In the genomic region with DNA sequence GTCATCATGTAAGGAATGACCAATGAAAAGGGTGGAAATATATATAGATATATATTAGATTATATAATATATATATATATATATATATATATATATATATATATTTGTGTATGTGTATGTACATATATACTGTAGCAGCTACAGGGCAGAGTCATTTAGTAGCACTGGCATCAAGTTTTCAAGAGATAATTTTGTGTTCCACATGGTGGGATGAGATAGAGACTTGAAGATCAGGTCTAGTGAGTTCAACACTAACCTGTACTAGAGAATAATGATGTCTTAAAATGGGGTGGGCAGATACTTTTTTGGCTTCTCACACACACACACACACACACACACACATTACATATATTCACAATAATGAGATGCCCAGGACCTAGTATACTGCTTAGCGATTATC, we compare ENCODE assay signal across 22 mouse cellular contexts. TPM values are rescaled to one million over a fixed set of nuclear protein-coding genes. Genes with fewer than 3 reads are reported as not detected.
"Had no signal": no experiment of that assay in that cellular context is flagged by ENCODE, and none has a peak within 500 bp of the region (broad histone marks: within the 10 kb centered on the region; RNA-seq: fewer than 3 reads in every experiment).

No protein-coding gene starts in this region.

- ATAC-seq: inflammation-experienced regulatory T-cells, adult 6 months; intestine, postnatal 0 days had no signal

- H3K27ac ChIP-seq: gastrocnemius, adult 2 months; heart, adult 2 months; heart, embryonic 13.5 days; heart, embryonic 15.5 days; intestine, embryonic 15.5 days; limb, embryonic 10.5 days; limb, embryonic 12.5 days had no signal

- H3K9me3 ChIP-seq: heart, embryonic 13.5 days; heart, embryonic 15.5 days; hindbrain, embryonic 10.5 days; hindbrain, embryonic 12.5 days; intestine, embryonic 15.5 days; limb, embryonic 10.5 days; limb, embryonic 12.5 days had no signal

- DNase-seq: forebrain, postnatal 0 days; gastrocnemius, adult 2 months; gastrocnemius, postnatal 10 days; gastrocnemius, postnatal 25 days; heart, adult 2 months; heart, postnatal 4 days; kidney, adult 18-20 months; kidney, adult 8-10 months; kidney, postnatal 10 days; kidney, postnatal 25 days; kidney, postnatal 4 days had no signal

- H3K36me3 ChIP-seq: heart, embryonic 13.5 days; heart, embryonic 15.5 days; hindbrain, embryonic 10.5 days; hindbrain, embryonic 12.5 days; intestine, embryonic 15.5 days; limb, embryonic 10.5 days; limb, embryonic 12.5 days had no signal

- H3K27me3 ChIP-seq: intestine, embryonic 15.5 days had no signal

- H3K4me3 ChIP-seq: gastrocnemius, adult 2 months; heart, adult 2 months had no signal

- H3K4me1 ChIP-seq: intestine, embryonic 15.5 days had no signal

RNA-seq across cellular contexts. Expression of gene Cntn3, which starts 7.7 kb away (rescaled TPM):
- total RNA-seq: gastrocnemius, adult 2 months; gastrocnemius, postnatal 25 days; granulocyte monocyte progenitor cell, adult 5-6 weeks; heart, adult 2 months; liver, adult 2 months had no signal
- polyA plus RNA-seq: inflammation-experienced regulatory T-cells, adult 6 months; liver, adult 2 months had no signal
